Mouse (Mus musculus) spleen, postnatal 10 days (tissue): ENCODE data around the gene Acss2.

ENCODE experiments used
- DNase-seq, 2 experiments: peaks; one replicate each; pipeline ENCODE4 v3.0.0; 2021 to 2022; ENCODE audit warnings: low spot score in 2 of 2

The Acss2 gene

DNA sequence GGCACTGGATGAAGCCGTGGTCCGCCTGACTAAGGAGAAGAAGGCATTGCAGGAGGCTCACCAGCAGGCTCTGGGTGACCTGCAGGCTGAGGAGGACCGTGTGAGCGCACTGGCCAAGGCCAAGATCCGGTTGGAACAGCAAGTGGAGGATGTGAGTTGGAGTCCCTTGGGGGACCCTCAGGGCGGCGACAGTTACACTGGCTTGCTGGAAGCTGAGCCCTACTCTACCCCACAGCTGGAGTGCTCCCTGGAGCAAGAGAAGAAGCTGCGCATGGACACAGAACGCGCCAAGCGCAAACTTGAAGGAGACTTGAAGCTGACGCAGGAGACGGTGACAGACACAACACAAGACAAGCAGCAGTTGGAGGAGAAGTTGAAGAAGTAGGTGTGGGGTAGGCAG is 110.8 kb downstream of the Acss2 start:
- no peak for DNase-seq

GRCm38 (mm10) chr2:155629231-155629661 is 111.5 kb downstream of the Acss2 start:
- DNase-seq = no peak

- no peak for DNase-seq
These were observed 112.4 kb downstream of the Acss2 start for GRCm38 (mm10) chr2:155630153-155630552.

DNA sequence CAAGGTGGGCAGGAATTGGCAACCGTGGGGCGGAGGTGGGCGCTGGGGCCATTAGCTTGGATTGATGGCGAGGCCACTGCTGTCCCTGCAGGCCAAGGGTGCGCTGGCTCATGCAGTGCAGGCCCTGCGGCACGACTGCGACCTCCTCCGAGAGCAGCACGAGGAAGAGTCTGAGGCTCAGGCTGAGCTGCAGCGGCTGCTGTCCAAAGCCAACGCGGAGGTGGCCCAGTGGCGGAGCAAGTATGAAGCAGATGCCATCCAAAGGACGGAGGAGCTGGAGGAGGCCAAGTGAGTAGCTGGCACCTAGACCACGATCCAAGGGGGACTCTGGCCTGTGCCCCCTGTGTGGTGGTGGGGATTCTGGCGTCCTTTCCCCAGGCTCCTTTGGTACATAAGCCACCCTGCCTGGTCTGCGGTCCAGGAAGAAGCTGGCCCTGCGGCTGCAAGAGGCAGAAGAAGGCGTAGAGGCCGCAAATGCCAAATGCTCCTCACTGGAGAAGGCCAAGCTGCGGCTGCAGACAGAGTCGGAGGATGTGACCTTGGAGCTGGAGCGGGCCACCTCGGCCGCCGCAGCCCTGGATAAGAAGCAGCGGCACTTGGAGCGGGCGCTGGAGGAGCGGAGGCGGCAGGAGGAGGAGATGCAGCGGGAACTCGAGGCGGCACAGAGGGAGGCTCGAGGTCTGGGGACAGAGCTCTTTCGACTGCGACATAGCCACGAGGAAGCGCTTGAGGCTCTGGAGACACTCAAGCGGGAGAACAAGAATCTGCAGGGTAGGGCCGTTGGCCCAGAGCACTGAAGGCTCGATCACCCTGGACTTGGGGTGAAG is 113.1 kb downstream of the Acss2 start:
- peak in 1 of 2 experiments; percentile 15 for DNase-seq

GRCm38 (mm10) chr2:155632138-155632936 is 114.6 kb downstream of the Acss2 start:
- no peak for DNase-seq

DNA sequence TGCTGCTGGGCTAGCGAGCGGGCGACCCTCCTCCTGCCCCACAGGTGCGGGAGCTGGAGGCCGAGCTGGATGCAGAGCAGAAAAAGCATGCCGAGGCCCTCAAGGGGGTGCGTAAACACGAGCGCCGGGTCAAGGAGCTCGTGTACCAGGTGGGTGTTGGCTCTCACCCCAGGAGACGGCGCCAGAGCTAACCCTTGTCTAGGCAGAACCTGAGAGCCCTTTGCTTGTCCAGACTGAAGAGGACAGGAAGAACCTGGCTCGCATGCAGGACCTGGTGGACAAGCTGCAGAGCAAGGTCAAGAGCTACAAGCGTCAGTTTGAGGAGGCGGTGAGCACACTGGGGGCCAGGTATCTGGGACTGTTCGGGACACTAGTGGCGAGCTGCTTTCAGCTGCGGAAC is 115.4 kb downstream of the Acss2 start:
- DNase-seq = no peak

- DNase-seq = no peak
These were observed 116.0 kb downstream of the Acss2 start for GRCm38 (mm10) chr2:155633731-155634130.

GRCm38 (mm10) chr2:155634562-155634961 is 116.8 kb downstream of the Acss2 start:
- DNase-seq = no peak
